Mouse (Mus musculus) midbrain, embryonic 13.5 days (tissue): Measurements from ENCODE around the gene Aifm3. TPM values are rescaled to one million over a fixed set of nuclear protein-coding genes. Genes with fewer than 3 reads are reported as not detected.
"Not testable (repeated sequence)": the region's sequence is repeated elsewhere in the genome, so short reads cannot be mapped to it uniquely, and the experiment has no call there.

Experiments
- ATAC-seq: fragments of 200-750 bp; cut with Nextera tagmentation; 2 replicates; pipeline ENCODE4 v1.8.0; 2017; ENCODE audit warnings: mild to moderate bottlenecking, moderate TSS enrichment, moderate library complexity
- H3K27ac ChIP-seq: fragments of 300-500 bp; sonication (generic); 2 replicates; pipeline ENCODE4 v1.5.1; 2015; ENCODE audit warnings: inconsistent platforms, mild to moderate bottlenecking, moderate library complexity
- H3K27me3 ChIP-seq: fragments of 300-500 bp; sonication (generic); 2 replicates; pipeline ENCODE4 v1.6.1; 2015; ENCODE audit warnings: mild to moderate bottlenecking, inconsistent platforms
- H3K36me3 ChIP-seq: fragments of 300-500 bp; sonication (generic); 2 replicates; pipeline ENCODE4 v1.6.1; 2015; ENCODE audit warnings: mild to moderate bottlenecking, inconsistent platforms
- H3K4me1 ChIP-seq: fragments of 300-500 bp; sonication (generic); replicated peaks from 2 replicates; pipeline ENCODE4 v1.6.1; 2015; ENCODE audit warnings: inconsistent platforms
- H3K4me2 ChIP-seq: fragments of 300-500 bp; sonication (generic); replicated peaks from 2 replicates; pipeline ENCODE4 v1.6.1; 2015; ENCODE audit warnings: moderate library complexity, mild to moderate bottlenecking, inconsistent platforms
- H3K4me3 ChIP-seq: fragments of 300-500 bp; sonication (generic); replicated peaks from 2 replicates; pipeline ENCODE4 v1.5.1; 2015; ENCODE audit warnings: mild to moderate bottlenecking, inconsistent platforms
- H3K9ac ChIP-seq: fragments of 300-500 bp; sonication (generic); replicated peaks from 2 replicates; pipeline ENCODE4 v1.6.1; 2015; ENCODE audit warnings: mild to moderate bottlenecking, inconsistent platforms
- H3K9me3 ChIP-seq: fragments of 300-500 bp; sonication (generic); 2 replicates; pipeline ENCODE4 v1.6.1; 2016; ENCODE audit warnings: mild to moderate bottlenecking, inconsistent platforms
- WGBS: fragments of 180-500 bp; shearing (Covaris S2); methylation state at CpG from one replicate; pipeline ENCODE4 v1.1.7; 2015; 5-methylcytosine and 5-hydroxymethylcytosine counted together
- polyA plus RNA-seq: library from polyadenylated mRNA; unstranded; fragments of >200 nt; fragmentation: Nextera tagmentation; extraction: Ambion mirVana; gene quantifications from 2 replicates; pipeline ENCODE4 v1.2.1, GENCODE M21; 2015

The Aifm3 gene
- polyA plus RNA-seq, 1 experiment from 2014 or later = 10.6 TPM

DNA sequence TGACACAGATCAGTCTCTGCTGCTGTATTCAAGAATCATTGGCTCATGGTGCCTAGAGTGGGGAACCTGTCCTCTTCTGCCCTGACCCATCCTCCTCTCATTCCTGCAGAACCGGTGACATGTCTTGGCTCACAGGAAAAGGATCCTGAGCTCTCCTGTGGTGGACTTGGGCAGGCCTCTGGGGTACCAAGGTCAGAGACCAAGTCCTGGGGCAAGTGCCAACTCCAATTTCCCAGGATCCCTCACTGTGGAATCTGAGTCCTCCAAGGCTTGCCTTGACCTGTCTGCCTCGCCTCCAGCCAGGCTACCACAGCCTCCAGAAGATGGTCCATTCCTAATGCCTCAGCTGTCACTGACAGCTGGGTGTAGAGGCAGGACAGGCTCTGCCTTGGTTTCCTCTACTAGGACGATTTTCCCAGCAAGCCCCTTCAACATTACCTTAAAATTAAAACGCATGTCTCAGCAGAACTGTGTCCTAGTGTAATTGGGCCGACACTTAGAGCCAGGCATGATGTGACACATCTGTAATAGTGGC is 17.7 kb downstream of the Aifm3 start:
- Histone ChIP-seq H3K27ac (no peak overlapping the region), H3K9ac (no peak overlapping the region), H3K27me3 (no peaks in the 10 kb centered on the region), H3K4me2 (no peak overlapping the region), H3K9me3 (no peaks in the 10 kb centered on the region), H3K4me3 (no peak overlapping the region), H3K36me3 (peaks cover 11% of the 10 kb centered on the region), H3K4me1 (peaks cover 23% of the 10 kb centered on the region)
- no peak for ATAC-seq
- WGBS = 90% methylated on average over 5 of the region's 5 CpGs

DNA sequence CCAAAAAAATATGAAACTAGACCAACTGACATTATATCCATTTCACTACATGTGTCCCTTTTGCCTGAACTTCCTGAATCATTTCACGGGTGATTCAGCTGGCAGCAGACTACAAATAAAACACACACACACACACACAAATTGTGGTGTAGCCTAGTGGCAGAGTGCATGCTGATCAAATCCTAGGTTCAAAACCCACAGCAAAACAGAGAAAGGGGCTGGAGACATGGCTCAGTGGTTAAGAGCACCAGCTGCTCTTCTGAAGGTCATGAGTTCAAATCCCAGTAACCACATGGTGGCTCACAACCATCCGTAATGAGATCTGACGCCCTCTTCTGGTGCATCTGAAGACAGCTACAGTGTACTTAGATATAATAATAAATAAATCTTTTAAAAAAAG is 18.6 kb downstream of the Aifm3 start:
- Histone ChIP-seq H3K9ac (peak overlapping the region; percentile 87), H3K27ac (peak overlapping the region; percentile 93), H3K36me3 (peaks cover 20% of the 10 kb centered on the region), H3K4me2 (peak overlapping the region; percentile 87), H3K4me3 (peak overlapping the region; percentile 80), H3K4me1 (peaks cover 23% of the 10 kb centered on the region)
- 30% methylated on average over 3 of the region's 3 CpGs for WGBS
- ATAC-seq, H3K27me3 ChIP-seq, H3K9me3 ChIP-seq: not testable (repeated sequence)

DNA sequence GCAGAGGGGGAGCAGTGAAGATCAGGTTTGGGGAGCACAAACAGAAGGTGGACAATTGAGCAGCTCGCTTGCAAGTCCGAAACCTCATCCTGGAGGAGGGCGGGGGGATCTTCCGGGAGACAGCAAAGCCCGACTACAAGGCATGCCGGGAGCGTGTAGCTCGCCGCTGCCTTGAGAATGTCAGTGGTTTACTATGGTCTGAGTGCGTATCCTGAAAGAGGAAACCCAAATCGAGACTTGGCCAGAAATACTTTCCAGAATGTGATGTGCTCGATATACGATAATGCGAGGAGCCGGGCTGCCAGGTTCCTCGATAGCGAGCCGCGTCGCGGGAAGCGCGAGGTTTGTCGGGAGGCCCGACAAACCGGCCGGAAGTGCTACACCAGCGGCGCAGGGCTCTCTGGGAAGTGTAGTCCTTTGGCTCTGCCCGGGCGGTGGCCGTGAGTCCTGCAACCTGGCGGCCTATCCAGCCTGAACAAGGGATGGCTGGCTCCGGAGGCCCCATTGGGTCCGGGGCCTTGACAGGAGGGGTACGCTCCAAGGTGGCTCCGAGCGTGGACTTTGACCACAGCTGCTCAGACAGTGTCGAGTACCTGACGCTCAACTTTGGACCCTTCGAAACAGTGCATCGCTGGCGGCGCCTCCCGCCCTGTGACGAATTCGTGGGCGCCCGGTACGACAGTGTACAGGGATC is 19.3 kb downstream of the Aifm3 start, which contains the start of gene Lztr1:
Gene Lztr1 (plus strand): TSS at position 143 of the 694 bp plus-strand sequence.
- Histone ChIP-seq H3K36me3 (peaks cover 27% of the 10 kb centered on the region), H3K4me1 (peaks cover 23% of the 10 kb centered on the region), H3K27ac (peak within 1 kb of the TSS; percentile 93), H3K9ac (peak within 1 kb of the TSS; percentile 87), H3K9me3 (no peaks in the 10 kb centered on the region), H3K4me2 (peak within 1 kb of the TSS; percentile 87), H3K4me3 (peak within 1 kb of the TSS; percentile 80), H3K27me3 (no peaks in the 10 kb centered on the region)
- peak; percentile 99 for ATAC-seq
- WGBS = under 1% methylated on average over 50 of the region's 50 CpGs

DNA sequence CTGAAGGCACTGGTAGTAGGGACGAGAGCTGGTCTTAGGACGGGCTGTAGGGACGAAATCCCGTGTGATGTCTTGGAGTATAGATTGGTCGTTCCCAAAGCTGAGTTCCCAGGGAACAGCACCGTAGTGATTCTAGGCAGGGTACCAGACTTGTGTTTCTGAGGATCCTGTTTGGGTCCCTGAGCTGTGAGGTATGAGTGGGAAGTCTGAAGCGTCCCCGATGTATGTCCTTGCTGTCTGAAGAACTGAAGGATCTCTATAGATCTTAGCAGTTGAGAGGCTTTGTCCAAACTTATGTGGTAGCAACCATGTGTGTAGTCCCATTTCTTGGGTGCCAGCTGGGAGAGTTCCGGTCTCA is 19.8 kb downstream of the Aifm3 start:
- H3K9me3 ChIP-seq = no peaks in the 10 kb centered on the region
- peak overlapping the region; percentile 80 for H3K4me3 ChIP-seq
- peak overlapping the region; percentile 87 for H3K4me2 ChIP-seq
- peak overlapping the region; percentile 93 for H3K27ac ChIP-seq
- H3K36me3 ChIP-seq = peaks cover 32% of the 10 kb centered on the region
- H3K4me1 ChIP-seq = peaks cover 23% of the 10 kb centered on the region
- H3K27me3 ChIP-seq = no peaks in the 10 kb centered on the region
- ATAC-seq = no peak
- H3K9ac ChIP-seq = peak overlapping the region; percentile 87
- 13% methylated on average over 9 of the region's 9 CpGs for WGBS

DNA sequence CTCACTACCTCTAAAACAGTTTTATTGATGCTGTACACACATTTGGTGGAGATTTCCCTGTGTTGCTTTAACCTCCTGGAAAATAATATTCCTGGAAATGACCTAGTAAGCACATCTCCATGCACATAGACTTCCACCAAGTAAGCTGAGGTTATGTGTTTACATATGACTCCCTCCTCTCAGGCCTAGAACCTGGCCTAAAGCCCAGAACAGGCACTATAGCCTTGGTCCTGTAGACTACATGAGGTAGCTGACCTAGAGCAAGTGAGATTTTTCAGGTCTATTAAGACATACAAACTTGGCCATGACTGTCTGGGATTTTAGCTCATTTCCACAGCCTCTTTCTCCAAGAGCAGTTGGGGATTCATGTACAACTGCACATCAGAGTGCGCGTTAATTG is 20.7 kb downstream of the Aifm3 start:
- Histone ChIP-seq H3K4me1 (peaks cover 23% of the 10 kb centered on the region), H3K36me3 (peaks cover 40% of the 10 kb centered on the region), H3K4me3 (peak overlapping the region; percentile 80), H3K27ac (no peak overlapping the region), H3K9ac (peak overlapping the region; percentile 87), H3K27me3 (no peaks in the 10 kb centered on the region), H3K9me3 (no peaks in the 10 kb centered on the region), H3K4me2 (peak overlapping the region; percentile 87)
- no peak for ATAC-seq
- WGBS = 98% methylated on average over 2 of the region's 2 CpGs

- no peak overlapping the region for H3K4me2 ChIP-seq
- no peak overlapping the region for H3K9ac ChIP-seq
- ATAC-seq = no peak
Measured at GRCm38 (mm10) chr16:17510686-17511085, 21.3 kb downstream of the Aifm3 start.

DNA sequence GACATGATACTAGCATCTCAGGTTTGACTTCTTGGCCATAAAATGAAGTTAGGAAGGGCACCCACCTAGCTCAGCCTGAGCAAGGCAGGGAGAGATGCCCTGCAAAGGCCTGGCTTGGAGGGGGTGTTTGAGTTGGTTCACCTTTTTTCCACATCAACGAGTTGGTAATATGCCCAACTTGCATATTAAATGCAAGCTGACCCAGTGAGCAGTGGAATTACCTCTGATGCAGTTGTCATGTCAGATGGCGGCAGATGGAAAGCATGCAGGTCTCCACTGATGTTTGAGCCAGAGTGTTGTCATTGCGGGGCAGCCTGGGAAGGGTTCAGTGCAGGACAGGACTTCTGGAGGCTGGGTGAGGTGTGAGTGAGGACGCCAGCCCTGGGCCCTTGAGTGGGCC is 22.0 kb downstream of the Aifm3 start:
- Histone ChIP-seq H3K9me3 (no peaks in the 10 kb centered on the region), H3K4me2 (no peak overlapping the region), H3K36me3 (peaks cover 53% of the 10 kb centered on the region), H3K27me3 (no peaks in the 10 kb centered on the region), H3K4me3 (no peak overlapping the region), H3K9ac (no peak overlapping the region), H3K4me1 (peaks cover 23% of the 10 kb centered on the region), H3K27ac (no peak overlapping the region)
- ATAC-seq = no peak
- WGBS = 90% methylated on average over 4 of the region's 4 CpGs

More at GRCm38 (mm10) chr16:17510686-17511085, 21.3 kb downstream of the Aifm3 start:
- Histone ChIP-seq H3K4me3 (no peak overlapping the region), H3K4me1 (peaks cover 23% of the 10 kb centered on the region), H3K36me3 (peaks cover 46% of the 10 kb centered on the region), H3K27ac (no peak overlapping the region), H3K9me3 (no peaks in the 10 kb centered on the region), H3K27me3 (no peaks in the 10 kb centered on the region)
- 88% methylated on average over 2 of the region's 2 CpGs for WGBS

- Histone ChIP-seq H3K27ac (no peak overlapping the region), H3K4me1 (no peaks in the 10 kb centered on the region), H3K9me3 (no peaks in the 10 kb centered on the region), H3K4me3 (no peak overlapping the region), H3K9ac (no peak overlapping the region), H3K4me2 (no peak overlapping the region), H3K27me3 (no peaks in the 10 kb centered on the region), H3K36me3 (peaks cover 98% of the 10 kb centered on the region)
- no peak for ATAC-seq
- 97% methylated on average over 2 of the region's 2 CpGs for WGBS
Measured at GRCm38 (mm10) chr16:17518910-17519309, 29.5 kb downstream of the Aifm3 start.

- Histone ChIP-seq H3K9me3 (no peaks in the 10 kb centered on the region), H3K4me2 (no peak overlapping the region), H3K27ac (no peak overlapping the region), H3K27me3 (no peaks in the 10 kb centered on the region), H3K4me1 (peaks cover 3% of the 10 kb centered on the region; the same call in 1 of the 2 replicates), H3K36me3 (peaks cover 97% of the 10 kb centered on the region), H3K4me3 (no peak overlapping the region), H3K9ac (no peak overlapping the region)
- 94% methylated on average over 11 of the region's 11 CpGs for WGBS
- ATAC-seq = no peak
Measured at GRCm38 (mm10) chr16:17524156-17524555, 34.7 kb downstream of the Aifm3 start.

- no peak overlapping the region for H3K4me3 ChIP-seq
- H3K4me1 ChIP-seq = peaks cover 13% of the 10 kb centered on the region
- no peak overlapping the region for H3K27ac ChIP-seq
- H3K27me3 ChIP-seq = no peaks in the 10 kb centered on the region
- no peak overlapping the region for H3K4me2 ChIP-seq
- peaks cover 84% of the 10 kb centered on the region for H3K36me3 ChIP-seq
- H3K9ac ChIP-seq = no peak overlapping the region
- ATAC-seq = no peak
- H3K9me3 ChIP-seq = no peaks in the 10 kb centered on the region
- WGBS = 89% methylated on average over 3 of the region's 3 CpGs
Measured at GRCm38 (mm10) chr16:17525524-17525923, 36.1 kb downstream of the Aifm3 start.

GRCm38 (mm10) chr16:17526223-17526622 is 36.8 kb downstream of the Aifm3 start:
- no peaks in the 10 kb centered on the region for H3K9me3 ChIP-seq

GRCm38 (mm10) chr16:17527606-17528005 is 38.2 kb downstream of the Aifm3 start:
- H3K36me3 ChIP-seq = peaks cover 63% of the 10 kb centered on the region
- H3K27me3 ChIP-seq = no peaks in the 10 kb centered on the region
- no peak overlapping the region for H3K27ac ChIP-seq
- no peaks in the 10 kb centered on the region for H3K9me3 ChIP-seq
- peaks cover 27% of the 10 kb centered on the region for H3K4me1 ChIP-seq
- no peak for ATAC-seq
- no peak overlapping the region for H3K4me3 ChIP-seq
- H3K9ac ChIP-seq = no peak overlapping the region
- no peak overlapping the region for H3K4me2 ChIP-seq

More at GRCm38 (mm10) chr16:17526223-17526622, 36.8 kb downstream of the Aifm3 start:
- peaks cover 77% of the 10 kb centered on the region for H3K36me3 ChIP-seq
- 94% methylated on average over 6 of the region's 6 CpGs for WGBS
- no peak overlapping the region for H3K9ac ChIP-seq
- ATAC-seq = no peak
- H3K27me3 ChIP-seq = no peaks in the 10 kb centered on the region
- H3K27ac ChIP-seq = no peak overlapping the region
- H3K4me1 ChIP-seq = peaks cover 13% of the 10 kb centered on the region
- H3K4me3 ChIP-seq = no peak overlapping the region
- H3K4me2 ChIP-seq = no peak overlapping the region
